Mouse (Mus musculus) stomach, postnatal 0 days (tissue): ENCODE measurements around the gene Kat6b.

Experiments used
- CTCF ChIP-seq: IDR thresholded peaks from 2 replicates; pipeline ENCODE4 v1.5.1; 2016; ENCODE audit warnings: antibody characterized with exemption, low read depth, mild to moderate bottlenecking, moderate library complexity
- EP300 ChIP-seq: optimal IDR thresholded peaks from 2 replicates; pipeline ENCODE3; 2016; ENCODE audit warnings: antibody characterized with exemption

- TF ChIP-seq EP300 (no peak), CTCF (no peak)
Observed at GRCm38 (mm10) chr14:21563584-21564118, 82.4 kb downstream of the Kat6b start.
